Comparison of ENCODE assay signal across 14 mouse cellular contexts in the genomic region with DNA sequence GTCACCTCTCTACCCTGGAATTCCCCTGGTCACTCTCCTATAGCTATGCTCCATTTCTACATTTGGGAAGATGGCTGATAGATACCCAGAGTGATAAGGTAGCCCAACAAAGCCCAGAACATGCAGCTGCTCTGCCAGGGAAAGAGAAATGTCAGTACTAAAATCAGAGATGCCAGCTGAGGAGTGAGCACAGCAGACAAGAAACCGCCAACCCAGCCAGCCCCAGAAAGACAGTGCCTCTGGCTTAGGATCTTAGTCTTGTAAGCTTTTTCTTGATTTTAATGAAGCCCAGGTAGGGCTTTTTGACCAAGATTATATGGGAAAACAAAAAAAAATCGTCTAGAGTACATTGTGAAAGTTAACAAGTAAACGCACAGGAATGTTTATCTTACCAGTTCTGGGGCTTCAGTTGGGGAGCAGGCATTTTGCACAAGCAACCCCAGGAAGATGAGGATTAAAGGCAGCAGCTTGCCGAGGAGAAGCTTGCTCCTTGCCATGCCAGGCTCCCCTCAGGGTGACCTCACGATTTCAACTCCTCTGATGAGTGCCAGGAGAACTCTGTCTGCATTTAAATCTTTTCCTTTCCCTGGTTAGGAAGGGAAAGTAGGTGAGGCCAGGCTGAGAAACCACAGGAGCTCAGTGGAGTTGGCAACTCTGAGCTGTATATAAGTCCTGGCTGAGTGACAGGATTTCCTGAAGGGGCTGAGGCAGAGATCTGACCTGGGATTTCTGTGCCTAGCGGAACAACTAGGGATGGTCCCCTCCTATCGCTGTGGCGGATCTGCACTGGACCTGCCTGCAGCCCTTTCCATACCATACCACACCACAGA. TPM values are rescaled to one million over a fixed set of nuclear protein-coding genes. Genes with fewer than 3 reads are reported as not detected.
A peak's percentile ranks its signal among the peaks of the same experiment; 100 is the strongest.
DNase-seq lines count a peak whose midpoint lies in the region; ATAC-seq and TF ChIP-seq lines count a peak whose summit lies in the region.
"Had no signal": no experiment of that assay in that cellular context is flagged by ENCODE, and none has a peak within 500 bp of the region (broad histone marks: within the 10 kb centered on the region; RNA-seq: fewer than 3 reads in every experiment).

A gene (minus strand): TSS at position 641 of the 830 bp plus-strand sequence.

- intact Hi-C loops in left cerebral cortex, postnatal 4 days (cut with DNase I) = no loop called here

- H3K27me3 ChIP-seq in lung, embryonic 14.5 days (ENCODE audit: insufficient read depth, low read length) = no peaks in the 10 kb centered on the region
- no peaks in the 10 kb centered on the region for H3K27me3 ChIP-seq in liver, embryonic 16.5 days (ENCODE audit: control insufficient read depth, insufficient read depth, low read depth, low read length)
- H3K27me3 ChIP-seq: limb, embryonic 12.5 days had no signal

- H3K36me3 ChIP-seq in lung, embryonic 14.5 days (ENCODE audit: insufficient read depth) = no peaks in the 10 kb centered on the region
- H3K36me3 ChIP-seq in liver, embryonic 16.5 days (ENCODE audit: control insufficient read depth, insufficient read depth) = no peaks in the 10 kb centered on the region
- H3K36me3 ChIP-seq: limb, embryonic 12.5 days had no signal

- no peak within 1 kb of the TSS for H3K27ac ChIP-seq in lung, embryonic 14.5 days (ENCODE audit: low read depth)
- no peak within 1 kb of the TSS for H3K27ac ChIP-seq in liver, embryonic 16.5 days (ENCODE audit: low read length)
- H3K27ac ChIP-seq: limb, embryonic 12.5 days had no signal

- H3K4me3 ChIP-seq in lung, embryonic 14.5 days (ENCODE audit: low read depth, low read length) = no peak within 1 kb of the TSS
- H3K4me3 ChIP-seq in liver, embryonic 16.5 days (ENCODE audit: low read depth, low read length) = peak within 1 kb of the TSS; percentile 6; the same call in 1 of the 2 replicates
- H3K4me3 ChIP-seq: erythroblast, embryonic 14.5 days; limb, embryonic 12.5 days had no signal

- peak; percentile 6 for DNase-seq in cerebellum, adult 11-12 months
- no peak for DNase-seq in cerebellum, postnatal 4 days (ENCODE audit: low spot score in 2 of 2)
- peak; percentile 12 for DNase-seq in lung, embryonic 14.5 days
- DNase-seq in lung, postnatal 25 days (ENCODE audit: low spot score) = no peak
- peak; percentile 68 to 69 for DNase-seq in cerebellum, postnatal 10 days
- no peak for DNase-seq in left cerebral cortex, postnatal 4 days
- DNase-seq: B cell, adult 2 months; kidney, postnatal 36 days; retina, postnatal 1 day had no signal

- no peak for ATAC-seq in lung, embryonic 14.5 days (ENCODE audit: insufficient read depth)
- ATAC-seq in liver, embryonic 16.5 days (ENCODE audit: low read depth) = no peak
- ATAC-seq in erythroid progenitor cell, adult 5-6 weeks (replicated peaks; ENCODE audit: low FRiP score, poor library complexity, severe bottlenecking) = no peak
- ATAC-seq: intestine, postnatal 0 days had no signal

- H3K4me1 ChIP-seq in lung, embryonic 14.5 days (ENCODE audit: insufficient read depth) = no peaks in the 10 kb centered on the region
- H3K4me1 ChIP-seq in liver, embryonic 16.5 days (ENCODE audit: control insufficient read depth, low read depth, low read length) = no peaks in the 10 kb centered on the region
- H3K4me1 ChIP-seq: limb, embryonic 12.5 days had no signal

- H3K4me2 ChIP-seq in lung, embryonic 14.5 days = 0 out of 2 replicates have a peak within 1 kb of the TSS, but pooled peaks have one; percentile 15
- no peak within 1 kb of the TSS for H3K4me2 ChIP-seq in liver, embryonic 16.5 days (ENCODE audit: low read depth, low read length)
- H3K4me2 ChIP-seq: limb, embryonic 12.5 days had no signal

- no peak within 1 kb of the TSS for H3K9ac ChIP-seq in lung, embryonic 14.5 days
- H3K9ac ChIP-seq in liver, embryonic 16.5 days (ENCODE audit: low read depth, low read length) = no peak within 1 kb of the TSS
- H3K9ac ChIP-seq: limb, embryonic 12.5 days had no signal

- no peaks in the 10 kb centered on the region for H3K9me3 ChIP-seq in lung, embryonic 14.5 days (ENCODE audit: low read depth, low read length)
- H3K9me3 ChIP-seq in liver, embryonic 16.5 days (replicated peaks; ENCODE audit: control insufficient read depth, low read length) = no peaks in the 10 kb centered on the region
- H3K9me3 ChIP-seq: limb, embryonic 12.5 days had no signal

- no peak for TF ChIP-seq CTCF in lung, embryonic 14.5 days (IDR thresholded peaks at IDR 0.05; ENCODE audit: low read depth)

- WGBS in lung, embryonic 14.5 days = 46% methylated on average over 8 of the region's 8 CpGs
- 40% methylated on average over 8 of the region's 8 CpGs for WGBS in liver, embryonic 16.5 days (ENCODE audit: insufficient replicate concordance)

RNA-seq across cellular contexts. Expression of the gene that starts here (rescaled TPM):
- 5.0 and 5.8 TPM in 2 replicates for polyA plus RNA-seq in lung, embryonic 14.5 days (2014; fragmentation: Nextera tagmentation; extraction: Ambion mirVana)
- 24.2 and 25.4 TPM in 2 replicates for polyA plus RNA-seq in liver, embryonic 16.5 days (2015; fragmentation: Nextera tagmentation; extraction: Ambion mirVana)
- 0.84 and 20.2 TPM in 2 replicates for total RNA-seq in erythroid progenitor cell, adult 5-6 weeks (2015; ENCODE audit: low replicate concordance)
- 0.15 and 1.4 TPM in 2 replicates for total RNA-seq in erythroid progenitor cell, adult 5-6 weeks (2017; ENCODE audit: low replicate concordance)
- under 1 TPM; 0.62 to 0.91 TPM for total RNA-seq in left cerebral cortex, postnatal 4 days (2021)

Comparison
In these comparisons a context has a peak if more than half of its experiments do, and no peak if none do; other contexts are left out.
1. DNase-seq: peak in cerebellum, adult 11-12 months (single experiment), lung, embryonic 14.5 days (single experiment) and cerebellum, postnatal 10 days (2 of 2); none in cerebellum, postnatal 4 days (0 of 2), lung, postnatal 25 days (single experiment) and left cerebral cortex, postnatal 4 days (single experiment).